Comparison of ENCODE assay signal across 11 mouse cellular contexts in the genomic region with DNA sequence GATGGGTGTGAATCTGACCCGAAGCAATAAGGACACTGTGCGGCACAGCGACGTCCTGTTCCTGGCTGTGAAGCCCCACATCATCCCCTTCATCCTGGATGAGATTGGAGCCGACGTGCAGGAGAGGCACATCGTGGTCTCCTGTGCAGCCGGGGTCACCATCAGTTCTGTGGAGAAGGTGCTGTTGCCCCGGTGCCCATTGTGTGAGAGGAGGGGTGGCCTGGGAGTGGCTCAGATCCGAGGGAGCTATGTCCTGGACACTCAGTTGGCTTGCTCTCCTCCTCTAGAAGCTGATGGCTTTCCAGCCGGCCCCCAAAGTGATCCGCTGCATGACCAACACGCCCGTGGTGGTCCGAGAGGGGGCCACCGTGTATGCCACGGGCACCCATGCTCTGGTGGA. TPM values are rescaled to one million over a fixed set of nuclear protein-coding genes. Genes with fewer than 3 reads are reported as not detected.
DNase-seq lines count a peak whose midpoint lies in the region; ATAC-seq and TF ChIP-seq lines count a peak whose summit lies in the region.
"Had no signal": no experiment of that assay in that cellular context is flagged by ENCODE, and none has a peak within 500 bp of the region (broad histone marks: within the 10 kb centered on the region; RNA-seq: fewer than 3 reads in every experiment).

No protein-coding gene starts in this region.

- peak overlapping the region; percentile 95 for H3K9ac ChIP-seq in liver, embryonic 12.5 days
- H3K9ac ChIP-seq in stomach, postnatal 0 days (ENCODE audit: low read length): 0 out of 2 replicates have a peak overlapping the region, but pooled peaks have one; percentile 48

- no peaks in the 10 kb centered on the region; the same call in 1 of the 2 replicates for H3K27me3 ChIP-seq in erythroblast, embryonic 14.5 days (ENCODE audit: control insufficient read depth)
- no peaks in the 10 kb centered on the region for H3K27me3 ChIP-seq in liver, embryonic 12.5 days (replicated peaks)
- no peaks in the 10 kb centered on the region for H3K27me3 ChIP-seq in stomach, postnatal 0 days (ENCODE audit: control insufficient read depth, insufficient read depth, low read length)

- peaks cover 52% of the 10 kb centered on the region for H3K36me3 ChIP-seq in erythroblast, embryonic 14.5 days (ENCODE audit: control insufficient read depth)
- H3K36me3 ChIP-seq in liver, embryonic 12.5 days: peaks cover 46% of the 10 kb centered on the region
- peaks cover 11% of the 10 kb centered on the region; the same call in 1 of the 2 replicates for H3K36me3 ChIP-seq in stomach, postnatal 0 days (ENCODE audit: control insufficient read depth, insufficient read depth, low read length)

- no peak for ATAC-seq in erythroblast, adult 5-6 weeks (replicated peaks; ENCODE audit: low FRiP score, poor library complexity, severe bottlenecking)
- ATAC-seq in liver, embryonic 12.5 days: no peak
- ATAC-seq in stomach, postnatal 0 days (ENCODE audit: low FRiP score, low TSS enrichment): no peak
- ATAC-seq in monocyte, adult 5-6 weeks (replicated peaks; ENCODE audit: insufficient number of reproducible peaks, low FRiP score, low TSS enrichment, poor library complexity, severe bottlenecking): no peak

- H3K9me3 ChIP-seq in erythroblast, embryonic 14.5 days (ENCODE audit: control insufficient read depth, low read length): peaks cover 8% of the 10 kb centered on the region
- H3K9me3 ChIP-seq in liver, embryonic 12.5 days (replicated peaks): no peaks in the 10 kb centered on the region
- no peaks in the 10 kb centered on the region for H3K9me3 ChIP-seq in stomach, postnatal 0 days (ENCODE audit: control insufficient read depth, low read length)

- H3K27ac ChIP-seq in liver, embryonic 12.5 days: peak overlapping the region; percentile 97
- no peak overlapping the region for H3K27ac ChIP-seq in stomach, postnatal 0 days (replicated peaks)

- H3K4me1 ChIP-seq in erythroblast, embryonic 14.5 days (ENCODE audit: control insufficient read depth): peaks cover 72% of the 10 kb centered on the region
- peaks cover 78% of the 10 kb centered on the region for H3K4me1 ChIP-seq in liver, embryonic 12.5 days
- H3K4me1 ChIP-seq in stomach, postnatal 0 days (replicated peaks; ENCODE audit: control insufficient read depth, insufficient read depth): 0 out of 2 replicates have a peak, but pooled peaks cover 3% of the 10 kb centered on the region

- peak overlapping the region; percentile 81 for H3K4me2 ChIP-seq in liver, embryonic 12.5 days
- no peak overlapping the region for H3K4me2 ChIP-seq in stomach, postnatal 0 days (replicated peaks; ENCODE audit: low read depth)

- no peak for TF ChIP-seq EP300 in stomach, postnatal 0 days (optimal IDR thresholded peaks at IDR 0.05)

- TF ChIP-seq CTCF in stomach, postnatal 0 days (IDR thresholded peaks at IDR 0.05; ENCODE audit: low read depth): no peak

- 92% methylated on average over 17 of the region's 17 CpGs for whole genome bisulfite sequencing in liver, embryonic 12.5 days (ENCODE audit: insufficient replicate concordance)
- 92% methylated on average over 17 of the region's 17 CpGs for WGBS in stomach, postnatal 0 days

- DNase-seq in thymus, postnatal 4 days: peak; percentile 48
- no peak for DNase-seq in thymus, postnatal 10 days (ENCODE audit: low spot score in 2 of 2)
- no peak for DNase-seq in stomach, postnatal 0 days (ENCODE audit: low spot score)
- DNase-seq in adrenal gland, postnatal 10 days: no peak
- DNase-seq: cerebellum, adult 8-10 months; kidney, adult 11 months had no signal

- peak overlapping the region; percentile 87 for H3K4me3 ChIP-seq in erythroblast, embryonic 14.5 days (replicated peaks)
- peak overlapping the region; percentile 93 for H3K4me3 ChIP-seq in liver, embryonic 12.5 days
- no peak overlapping the region for H3K4me3 ChIP-seq in stomach, postnatal 0 days (ENCODE audit: low read depth, low read length)

RNA-seq across cellular contexts. Expression of a gene that starts 1.8 kb away (rescaled TPM):
- 33.5 and 34.7 TPM in 2 replicates for polyA plus RNA-seq in erythroblast, embryonic 14.5 days (2012)
- total RNA-seq in erythroblast, adult 5-6 weeks (2015; ENCODE audit: low replicate concordance): 9.0 and 9.8 TPM in 2 replicates
- total RNA-seq in erythroblast, adult 5-6 weeks (2017; ENCODE audit: low replicate concordance): 5.8 and 7.0 TPM in 2 replicates
- polyA plus RNA-seq in liver, embryonic 12.5 days (2016; fragmentation: Nextera tagmentation; extraction: Ambion mirVana): 146 and 150 TPM in 2 replicates
- polyA plus RNA-seq in stomach, postnatal 0 days (2015; fragmentation: Nextera tagmentation; extraction: Ambion mirVana): 62.6 and 63.7 TPM in 2 replicates
- total RNA-seq in adrenal gland, postnatal 10 days (2021): 10 to 100 TPM; 32.6 to 34.7 TPM
- total RNA-seq in monocyte, adult 5-6 weeks (2017): 12.9 to 16.2 TPM (median 14.3 TPM) in 3 replicates

RNA-seq across cellular contexts. Expression of a gene that starts 13.0 kb away (rescaled TPM):
- not detected in 2 replicates for polyA plus RNA-seq in erythroblast, embryonic 14.5 days (2012)
- not detected in 2 replicates for total RNA-seq in erythroblast, adult 5-6 weeks (2015; ENCODE audit: low replicate concordance)
- not detected in 2 replicates for total RNA-seq in erythroblast, adult 5-6 weeks (2017; ENCODE audit: low replicate concordance)
- polyA plus RNA-seq in liver, embryonic 12.5 days (2016; fragmentation: Nextera tagmentation; extraction: Ambion mirVana): not detected in 2 replicates
- polyA plus RNA-seq in stomach, postnatal 0 days (2015; fragmentation: Nextera tagmentation; extraction: Ambion mirVana): 0.13 and 0.15 TPM in 2 replicates
- total RNA-seq in adrenal gland, postnatal 10 days (2021): under 1 TPM; 0.48 to 1.00 TPM
- total RNA-seq in monocyte, adult 5-6 weeks (2017): not detected in 3 replicates
- polyA plus RNA-seq: stomach, embryonic 14.5 days had no signal

RNA-seq across cellular contexts. Expression of a gene that starts 28.9 kb away (rescaled TPM):
- polyA plus RNA-seq in erythroblast, embryonic 14.5 days (2012): 0.20 and 0.87 TPM in 2 replicates
- total RNA-seq in erythroblast, adult 5-6 weeks (2015; ENCODE audit: low replicate concordance): not detected in 2 replicates
- not detected in 2 replicates for total RNA-seq in erythroblast, adult 5-6 weeks (2017; ENCODE audit: low replicate concordance)
- polyA plus RNA-seq in liver, embryonic 12.5 days (2016; fragmentation: Nextera tagmentation; extraction: Ambion mirVana): 4.7 and 7.1 TPM in 2 replicates
- polyA plus RNA-seq in stomach, postnatal 0 days (2015; fragmentation: Nextera tagmentation; extraction: Ambion mirVana): 6.1 TPM in 2 replicates
- under 1 TPM; 0.63 to 0.79 TPM for total RNA-seq in adrenal gland, postnatal 10 days (2021)
- total RNA-seq in monocyte, adult 5-6 weeks (2017): not detected in 3 replicates

RNA-seq across cellular contexts. Expression of a gene that starts 36.3 kb away (rescaled TPM):
- 0.27 and 0.36 TPM in 2 replicates for polyA plus RNA-seq in erythroblast, embryonic 14.5 days (2012)
- 8.5 and 13.8 TPM in 2 replicates for total RNA-seq in erythroblast, adult 5-6 weeks (2015; ENCODE audit: low replicate concordance)
- 6.6 and 13.1 TPM in 2 replicates for total RNA-seq in erythroblast, adult 5-6 weeks (2017; ENCODE audit: low replicate concordance)
- 6.5 and 6.6 TPM in 2 replicates for polyA plus RNA-seq in liver, embryonic 12.5 days (2016; fragmentation: Nextera tagmentation; extraction: Ambion mirVana)
- 35.2 and 36.7 TPM in 2 replicates for polyA plus RNA-seq in stomach, postnatal 0 days (2015; fragmentation: Nextera tagmentation; extraction: Ambion mirVana)
- 10 to 100 TPM; 24.7 to 27.3 TPM for total RNA-seq in adrenal gland, postnatal 10 days (2021)
- 15.0 to 24.1 TPM (median 17.4 TPM) in 3 replicates for total RNA-seq in monocyte, adult 5-6 weeks (2017)

RNA-seq across cellular contexts. Expression of a gene that starts 54.9 kb away (rescaled TPM):
- 2.5 and 2.7 TPM in 2 replicates for polyA plus RNA-seq in erythroblast, embryonic 14.5 days (2012)
- 17.3 and 29.4 TPM in 2 replicates for total RNA-seq in erythroblast, adult 5-6 weeks (2015; ENCODE audit: low replicate concordance)
- total RNA-seq in erythroblast, adult 5-6 weeks (2017; ENCODE audit: low replicate concordance): 34.7 and 53.5 TPM in 2 replicates
- polyA plus RNA-seq in liver, embryonic 12.5 days (2016; fragmentation: Nextera tagmentation; extraction: Ambion mirVana): 39.2 and 39.4 TPM in 2 replicates
- 18.8 and 20.0 TPM in 2 replicates for polyA plus RNA-seq in stomach, postnatal 0 days (2015; fragmentation: Nextera tagmentation; extraction: Ambion mirVana)
- 10 to 100 TPM; 21.7 to 22.6 TPM for total RNA-seq in adrenal gland, postnatal 10 days (2021)
- total RNA-seq in monocyte, adult 5-6 weeks (2017): 45.3 to 50.4 TPM (median 49.6 TPM) in 3 replicates
